Mouse (Mus musculus) kidney, adult 11 months (tissue): ENCODE data around the gene Chil6.
A peak's percentile ranks its signal among the peaks of the same experiment; 100 is the strongest.

Source experiments
- DNase-seq: peaks from one replicate; pipeline ENCODE4 v3.0.0; 2022

The Chil6 gene

DNA sequence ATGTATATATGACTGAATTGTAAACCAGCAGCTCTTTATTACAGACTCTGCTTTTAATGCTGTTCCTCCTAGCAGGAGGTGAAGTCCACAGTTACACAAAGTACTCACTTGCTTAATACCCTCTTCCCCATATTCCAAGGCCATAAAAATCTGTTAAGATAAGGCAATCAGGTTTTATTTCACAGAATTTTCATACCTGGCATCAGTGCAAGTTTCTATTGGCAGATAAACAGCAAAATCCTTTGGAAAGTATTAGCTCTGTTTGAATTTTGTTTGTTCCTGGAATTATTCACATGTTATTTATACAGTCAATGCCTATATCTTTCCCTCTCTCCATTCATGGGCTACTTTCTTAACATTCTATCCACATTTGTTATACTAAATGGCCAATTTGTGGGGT, at the start of gene Chil6:
Gene Chil6 (minus strand): TSS at position 101 of the 400 bp plus-strand sequence.
- no peak for DNase-seq

DNA sequence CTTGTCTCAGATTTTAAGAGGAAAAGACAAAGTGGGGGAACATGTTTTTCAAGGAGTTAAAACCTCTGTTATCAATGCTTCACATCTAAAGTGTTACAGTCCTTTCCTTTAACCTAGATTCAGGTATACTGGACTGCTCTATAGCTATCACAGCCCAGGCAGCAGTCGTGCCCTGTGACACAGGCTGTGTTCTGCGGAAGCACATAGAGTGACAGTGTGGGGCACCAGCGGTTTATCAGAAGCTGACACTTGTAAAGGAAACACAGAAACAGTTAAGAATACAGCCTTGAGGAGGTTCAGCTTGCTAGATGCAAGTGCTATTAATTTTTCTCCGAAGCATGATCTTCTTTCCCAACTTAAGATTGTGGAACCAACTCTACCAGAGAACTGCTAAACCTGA, 46.6 kb upstream of the Chil6 start:
- no peak for DNase-seq

DNA sequence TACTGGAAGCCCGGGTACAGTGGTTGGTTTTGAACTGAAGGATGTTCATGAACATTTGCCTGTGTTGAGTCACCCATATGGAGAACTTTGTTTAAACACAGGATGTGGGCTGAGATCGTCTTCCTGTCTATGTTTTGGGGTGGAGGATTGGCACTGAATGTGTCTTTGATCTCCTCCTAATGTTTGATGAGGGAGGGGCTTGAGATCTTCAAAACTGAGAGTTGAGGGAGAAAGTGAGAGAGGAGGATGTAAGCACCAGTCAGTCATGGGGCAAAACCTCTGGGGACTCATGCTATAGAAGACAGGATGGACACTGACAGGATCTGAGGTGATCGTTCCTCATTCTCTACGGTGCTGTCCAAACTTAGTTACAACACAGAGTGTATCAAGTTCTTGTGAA, 43.6 kb upstream of the Chil6 start:
- DNase-seq = no peak

DNA sequence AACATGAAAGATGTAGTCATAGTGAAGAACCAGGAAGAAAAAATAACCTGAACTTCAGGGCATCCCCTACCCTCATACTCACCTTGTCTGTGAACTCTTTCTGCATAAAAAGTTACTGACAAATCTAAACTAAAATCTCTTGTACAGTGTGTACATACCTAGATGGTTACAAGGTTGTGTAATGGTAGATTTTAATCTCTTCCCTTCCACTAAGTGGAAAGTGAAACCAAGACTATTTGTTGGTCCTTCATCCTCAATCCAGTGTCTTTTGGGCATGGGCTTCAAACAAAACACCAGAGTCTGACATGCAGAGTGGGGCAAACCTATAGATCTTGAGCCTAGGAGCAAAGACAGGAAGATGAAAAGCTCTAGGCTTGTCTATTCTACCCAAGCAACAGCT, 43.0 kb upstream of the Chil6 start:
- DNase-seq = no peak

DNA sequence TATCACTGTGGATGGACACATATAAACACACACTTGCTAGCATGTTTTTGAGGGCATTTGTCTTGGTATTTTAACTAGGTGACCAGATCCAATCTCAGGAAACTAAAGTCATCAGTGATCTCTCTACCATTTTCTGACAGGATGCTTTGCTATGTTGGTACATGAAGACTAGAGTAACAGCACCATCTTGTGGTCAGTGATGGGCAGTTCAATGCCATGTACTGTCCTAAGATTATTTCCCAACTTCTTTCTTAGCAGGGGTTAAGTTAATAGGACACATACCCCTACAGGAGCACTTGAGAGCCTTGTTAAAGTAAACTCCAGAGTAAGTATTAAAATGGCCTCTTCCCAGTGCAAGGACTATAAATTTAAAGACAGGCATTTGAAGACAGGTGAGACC, 42.6 kb upstream of the Chil6 start:
- DNase-seq = peak; percentile 8
